Mouse (Mus musculus) liver, embryonic 14.5 days (tissue): ENCODE measurements at regions not wholly inside any gene's neighbourhood (a gene's known extent, or its start where the extent isn't known, plus 50 kb on each side); places are given as distances from the start of the nearest gene placed in this dataset.

Source experiments
- CTCF ChIP-seq: IDR thresholded peaks from 2 replicates; pipeline ENCODE4 v1.5.1; 2016; ENCODE audit warnings: antibody characterized with exemption, low read depth, control low read depth
- EP300 ChIP-seq: IDR thresholded peaks from 2 replicates; pipeline ENCODE4 v1.6.1; 2016; ENCODE audit warnings: antibody characterized with exemption, low read depth

DNA sequence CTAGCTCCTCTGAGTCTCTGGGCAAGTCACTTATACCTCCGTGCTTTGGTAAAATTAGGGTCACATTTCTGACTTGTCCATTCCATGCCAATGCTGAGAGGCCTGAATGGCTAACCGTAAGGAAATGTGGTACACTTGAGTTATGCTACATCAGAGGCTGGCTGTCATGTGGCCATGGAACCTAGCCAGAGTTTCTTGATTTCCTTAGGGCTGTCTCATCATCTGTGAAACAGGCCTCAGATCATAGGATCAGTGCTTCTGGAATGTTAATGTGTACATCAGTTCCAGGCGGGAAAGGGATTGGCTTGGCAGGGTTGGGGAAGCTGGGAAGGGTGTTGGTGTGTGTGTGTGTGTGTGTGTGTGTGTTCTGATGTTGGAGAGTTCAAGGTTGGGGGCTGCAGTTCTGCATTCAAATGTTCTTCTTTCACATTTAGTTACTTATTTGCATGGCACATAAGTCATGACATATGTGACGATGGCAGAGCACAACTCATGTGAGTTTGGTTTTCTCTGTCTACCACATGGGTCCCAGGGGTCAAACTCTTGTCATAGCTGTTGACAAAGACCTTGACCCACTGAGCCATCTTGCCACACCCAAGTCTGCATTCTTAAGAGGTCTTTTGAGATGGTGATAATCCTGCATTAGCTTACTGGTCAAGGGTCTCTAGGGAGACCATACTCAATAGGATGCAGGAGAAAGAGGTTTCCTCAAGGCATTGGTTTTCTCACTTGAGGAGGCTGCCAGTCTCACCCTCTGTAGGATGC, 299.9 kb downstream of the Slc4a3 start:
- no peak for TF ChIP-seq CTCF
- no peak for TF ChIP-seq EP300
